Mouse (Mus musculus) liver, postnatal 0 days (tissue): ENCODE measurements at regions not wholly inside any gene's neighbourhood (a gene's known extent, or its start where the extent isn't known, plus 50 kb on each side); places are given as distances from the start of the nearest gene placed in this dataset.

Experiments
- CTCF ChIP-seq: sonication (generic); IDR thresholded peaks from 2 replicates; pipeline ENCODE4 v1.5.1; 2016; ENCODE audit warnings: antibody characterized with exemption, low read depth
- EP300 ChIP-seq: IDR thresholded peaks from 2 replicates; pipeline ENCODE4 v1.6.1; 2016; ENCODE audit warnings: antibody characterized with exemption, low read depth, mild to moderate bottlenecking

- TF ChIP-seq CTCF (no peak), EP300 (no peak)
Measured at GRCm38 (mm10) chr13:115719276-115719675, 590.2 kb downstream of the Isl1 start.
